Mouse (Mus musculus) stomach, embryonic 15.5 days (tissue): Measurements from ENCODE around the gene Akr1c12. TPM values are rescaled to one million over a fixed set of nuclear protein-coding genes. Genes with fewer than 3 reads are reported as not detected.
"Not testable (repeated sequence)": the region's sequence is repeated elsewhere in the genome, so short reads cannot be mapped to it uniquely, and the experiment has no call there.

Experiments
- ATAC-seq: fragments of 200-750 bp; cut with Nextera tagmentation; 2 replicates; pipeline ENCODE4 v1.8.0; 2017; ENCODE audit warnings: low read depth, moderate number of reproducible peaks, moderate TSS enrichment; ENCODE audit not compliant: insufficient read depth, low FRiP score
- H3K27ac ChIP-seq: fragments of 300-500 bp; sonication (generic); 2 replicates; pipeline ENCODE4 v1.5.1; 2015; ENCODE audit warnings: mild to moderate bottlenecking, inconsistent platforms
- H3K27me3 ChIP-seq: fragments of 300-500 bp; sonication (generic); replicated peaks from 2 replicates; pipeline ENCODE4 v1.6.1; 2015; ENCODE audit warnings: inconsistent platforms
- H3K36me3 ChIP-seq: fragments of 300-500 bp; sonication (generic); 2 replicates; pipeline ENCODE4 v1.6.1; 2015; ENCODE audit warnings: inconsistent platforms
- H3K4me1 ChIP-seq: fragments of 300-500 bp; sonication (generic); 2 replicates; pipeline ENCODE4 v1.6.1; 2015; ENCODE audit warnings: inconsistent platforms
- H3K4me2 ChIP-seq: fragments of 300-500 bp; sonication (generic); 2 replicates; pipeline ENCODE4 v1.6.1; 2015; ENCODE audit warnings: mild to moderate bottlenecking, inconsistent platforms
- H3K4me3 ChIP-seq: fragments of 300-500 bp; sonication (generic); replicated peaks from 2 replicates; pipeline ENCODE4 v1.5.1; 2015; ENCODE audit warnings: inconsistent platforms
- H3K9ac ChIP-seq: fragments of 300-500 bp; sonication (generic); 2 replicates; pipeline ENCODE4 v1.6.1; 2015; ENCODE audit warnings: inconsistent platforms
- H3K9me3 ChIP-seq: fragments of 300-500 bp; sonication (generic); 2 replicates; pipeline ENCODE4 v1.6.1; 2016; ENCODE audit warnings: inconsistent platforms
- WGBS: fragments of 180-500 bp; shearing (Covaris S2); methylation state at CpG from one replicate; pipeline ENCODE4 v1.1.7; 2015; 5-methylcytosine and 5-hydroxymethylcytosine counted together
- polyA plus RNA-seq: library from polyadenylated mRNA; unstranded; fragments of >200 nt; fragmentation: Nextera tagmentation; extraction: Ambion mirVana; gene quantifications from 2 replicates; pipeline ENCODE4 v1.2.1, GENCODE M21; 2015

Gene Akr1c12
- polyA plus RNA-seq, 1 experiment from 2014 or later = 66.9 TPM

- H3K4me1 ChIP-seq, ATAC-seq, H3K27ac ChIP-seq, H3K4me2 ChIP-seq, H3K36me3 ChIP-seq, H3K27me3 ChIP-seq, H3K4me3 ChIP-seq, H3K9me3 ChIP-seq, H3K9ac ChIP-seq: not testable (repeated sequence)
Observed at GRCm38 (mm10) chr13:4256894-4257293, 22.3 kb downstream of the Akr1c12 start.

DNA sequence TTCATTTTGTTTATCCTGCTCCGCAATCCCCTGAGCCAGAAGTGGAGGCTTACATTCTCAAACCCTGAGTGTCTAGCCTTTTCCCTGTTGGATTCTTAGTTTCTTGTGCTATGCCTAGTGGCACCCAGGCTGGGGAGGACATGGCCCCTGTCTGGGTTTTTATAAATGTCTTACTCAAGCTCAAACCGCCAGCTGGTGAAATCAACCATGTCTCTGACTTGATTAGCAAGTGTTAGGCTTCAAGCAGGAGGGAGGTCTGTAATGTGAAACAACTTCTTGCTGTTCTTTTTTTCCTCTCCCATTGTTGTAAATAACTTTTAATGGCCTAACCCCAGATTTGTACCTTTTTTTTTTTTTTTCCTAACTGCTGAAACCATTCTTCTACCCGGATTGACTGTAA, 29.9 kb downstream of the Akr1c12 start:
- whole genome bisulfite sequencing = 68% methylated on average over 3 of the region's 3 CpGs
- H3K9ac ChIP-seq = no peak overlapping the region
- H3K4me3 ChIP-seq = no peak overlapping the region
- H3K27ac ChIP-seq = no peak overlapping the region
- no peak overlapping the region for H3K4me2 ChIP-seq
- H3K36me3 ChIP-seq = no peaks in the 10 kb centered on the region
- H3K4me1 ChIP-seq = no peaks in the 10 kb centered on the region
- H3K27me3 ChIP-seq = no peaks in the 10 kb centered on the region
- H3K9me3 ChIP-seq = no peaks in the 10 kb centered on the region
- no peak for ATAC-seq

GRCm38 (mm10) chr13:4244861-4245559, 34.2 kb downstream of the Akr1c12 start:
- Histone ChIP-seq H3K36me3 (no peaks in the 10 kb centered on the region), H3K4me2 (peak overlapping the region; percentile 50), H3K27ac (no peak overlapping the region), H3K4me1 (no peaks in the 10 kb centered on the region), H3K4me3 (peak overlapping the region; percentile 27), H3K27me3 (no peaks in the 10 kb centered on the region), H3K9ac (no peak overlapping the region), H3K9me3 (no peaks in the 10 kb centered on the region)
- ATAC-seq = peak; percentile 97
- 4% methylated on average over 13 of the region's 13 CpGs for WGBS

GRCm38 (mm10) chr13:4233536-4234172, 45.6 kb downstream of the Akr1c12 start:
- WGBS = 46% methylated on average over 3 of the region's 3 CpGs
- peak overlapping the region; percentile 74 for H3K27ac ChIP-seq

DNA sequence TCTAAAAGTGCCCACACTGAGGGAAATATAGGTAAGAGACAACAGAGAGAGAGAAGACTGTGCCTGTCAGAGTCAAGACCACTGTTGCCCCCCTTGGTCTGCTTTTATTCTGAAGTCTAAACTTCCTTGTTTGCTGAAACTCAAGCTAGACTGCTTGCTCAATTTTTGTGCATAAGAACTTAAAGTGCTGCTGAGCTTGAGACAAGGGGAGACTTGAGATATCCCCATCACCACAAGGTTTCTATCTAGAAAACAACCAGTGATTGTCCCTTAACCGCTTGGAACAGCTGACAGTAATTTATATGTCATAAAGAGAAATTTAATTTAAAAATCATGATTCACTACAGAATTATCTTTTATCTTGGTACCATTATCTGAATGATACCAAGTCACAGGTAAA, 46.1 kb downstream of the Akr1c12 start:
- Histone ChIP-seq H3K9ac (no peak overlapping the region), H3K4me2 (no peak overlapping the region), H3K4me3 (no peak overlapping the region), H3K9me3 (no peaks in the 10 kb centered on the region), H3K27me3 (no peaks in the 10 kb centered on the region), H3K36me3 (no peaks in the 10 kb centered on the region), H3K4me1 (no peaks in the 10 kb centered on the region), H3K27ac (peak overlapping the region; percentile 61)
- WGBS = 58% methylated on average over 1 of the region's 1 CpGs
- peak; percentile 12; the same call in 1 of the 2 replicates for ATAC-seq

More at GRCm38 (mm10) chr13:4233536-4234172, 45.6 kb downstream of the Akr1c12 start:
- H3K9ac ChIP-seq = no peak overlapping the region
- peak; percentile 98 for ATAC-seq
- no peaks in the 10 kb centered on the region for H3K27me3 ChIP-seq
- no peaks in the 10 kb centered on the region for H3K36me3 ChIP-seq
- peak overlapping the region; percentile 33 for H3K4me3 ChIP-seq
- no peaks in the 10 kb centered on the region for H3K4me1 ChIP-seq
- no peaks in the 10 kb centered on the region for H3K9me3 ChIP-seq
- peak overlapping the region; percentile 14; the same call in 1 of the 2 replicates for H3K4me2 ChIP-seq

DNA sequence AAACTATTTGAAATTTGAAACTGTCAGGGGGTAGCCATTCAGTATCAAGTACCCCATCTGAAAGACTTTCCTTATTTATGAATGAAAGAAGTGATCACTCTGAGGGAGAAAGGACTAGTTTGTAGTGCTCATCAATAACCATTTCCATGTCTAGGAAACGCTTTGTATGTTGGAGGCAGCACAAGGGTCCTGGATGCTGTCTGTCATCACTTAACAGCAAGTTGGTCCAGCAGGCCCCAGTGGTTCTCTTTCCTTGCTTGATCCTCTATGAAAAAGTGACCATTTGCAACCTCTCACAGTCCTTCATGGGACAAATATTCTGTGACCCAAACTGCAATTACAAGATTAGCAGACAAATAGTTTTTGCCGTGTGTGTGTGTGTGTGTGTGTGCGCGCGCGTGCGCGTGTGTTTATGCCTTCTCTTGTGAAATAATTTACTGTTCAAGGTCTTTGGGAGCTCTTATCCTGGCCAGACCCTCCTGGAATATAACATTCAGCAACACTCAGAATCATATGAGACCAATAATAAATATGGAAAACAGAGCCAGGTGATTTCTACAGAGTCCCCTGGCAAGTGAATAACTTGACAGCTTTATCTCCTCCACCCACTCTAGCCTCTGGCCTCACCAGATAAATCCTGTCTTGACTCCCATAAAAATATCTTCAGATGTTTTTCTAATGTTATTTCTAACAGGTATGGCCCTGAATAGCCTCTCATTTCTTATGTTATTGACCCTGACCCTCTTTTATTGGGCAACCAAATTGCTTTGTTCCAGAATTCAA, 48.2 kb downstream of the Akr1c12 start:
- ATAC-seq = no peak
- Histone ChIP-seq H3K4me2 (no peak overlapping the region), H3K4me1 (no peaks in the 10 kb centered on the region), H3K27ac (no peak overlapping the region), H3K36me3 (no peaks in the 10 kb centered on the region), H3K27me3 (no peaks in the 10 kb centered on the region), H3K4me3 (no peak overlapping the region), H3K9ac (no peak overlapping the region), H3K9me3 (no peaks in the 10 kb centered on the region)
- WGBS = 84% methylated on average over 8 of the region's 8 CpGs

DNA sequence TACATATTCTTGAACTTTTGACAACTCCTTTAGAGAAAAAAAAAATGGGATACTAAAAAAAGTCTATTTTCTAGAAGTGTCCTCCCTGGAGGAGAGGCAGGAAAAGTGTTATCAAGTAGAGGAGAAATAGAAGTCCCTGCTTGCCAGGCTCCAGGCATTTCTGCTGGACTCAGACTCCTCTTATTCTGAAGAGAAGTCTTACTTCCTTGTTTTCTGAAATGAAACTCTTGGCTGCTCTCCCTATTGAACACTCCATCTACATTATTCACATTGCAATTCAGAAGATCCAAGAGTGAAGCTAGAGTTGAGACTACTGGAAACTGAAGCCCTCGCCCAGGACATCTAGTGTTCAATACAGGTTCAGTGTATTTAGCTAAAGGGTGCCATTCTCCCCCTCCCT, 50.8 kb downstream of the Akr1c12 start, which contains the start of gene Akr1c19:
Gene Akr1c19, plus strand, starts transcription at position 260 of the 400 bp plus-strand sequence.
- Histone ChIP-seq H3K27ac (no peak within 1 kb of the TSS), H3K4me1 (no peaks in the 10 kb centered on the region), H3K9ac (no peak within 1 kb of the TSS), H3K27me3 (no peaks in the 10 kb centered on the region), H3K4me3 (no peak within 1 kb of the TSS), H3K9me3 (no peaks in the 10 kb centered on the region), H3K36me3 (no peaks in the 10 kb centered on the region), H3K4me2 (no peak within 1 kb of the TSS)
- WGBS = 70% methylated on average over 1 of the region's 1 CpGs
- ATAC-seq = no peak

Other genes with a start within 250 kb of the Akr1c12 start
- gene Akr1c14, start 230.4 kb downstream of the Akr1c12 start, polyA plus RNA-seq = 3.1 and 3.2 TPM in 2 replicates
- gene Akr1c18, start 128.8 kb downstream of the Akr1c12 start, polyA plus RNA-seq = 1.0 and 1.3 TPM in 2 replicates
- 128 and 152 TPM in 2 replicates for gene Akr1c13, start 88.3 kb downstream of the Akr1c12 start, polyA plus RNA-seq
- 125 and 188 TPM in 2 replicates for gene Akr1c19, start 50.7 kb downstream of the Akr1c12 start, polyA plus RNA-seq
- gene Akr1c6, start 154.9 kb upstream of the Akr1c12 start, polyA plus RNA-seq = 0.27 TPM in 1 of 2 replicates, not detected in the other
- not detected in 2 replicates for gene Akr1c20, start 243.9 kb upstream of the Akr1c12 start, polyA plus RNA-seq